Mouse (Mus musculus): ENCODE results near the gene Gm4858.
"Not testable (repeated sequence)": the region's sequence is repeated elsewhere in the genome, so short reads cannot be mapped to it uniquely, and the experiment has no call there.

The Gm4858 gene

GRCm38 (mm10) chr3:93068523-93068922, at the start of gene Gm4858:
Gene Gm4858 (plus strand): TSS chr3:93068823.
- ATAC-seq (ENCODE audit: low TSS enrichment), result not testable (repeated sequence)

GRCm38 (mm10) chr3:93018960-93019359, 49.7 kb upstream of the Gm4858 start, which contains the start of gene Lce1m:
Gene Lce1m (minus strand): TSS chr3:93019060.
- ATAC-seq (ENCODE audit: low TSS enrichment), result no peak

- no peak for ATAC-seq (ENCODE audit: low TSS enrichment)
Observed at GRCm38 (mm10) chr3:93021171-93021570, 47.5 kb upstream of the Gm4858 start.

- ATAC-seq (ENCODE audit: low TSS enrichment), result peak; percentile 86
Observed at GRCm38 (mm10) chr3:93023411-93024184, 45.0 kb upstream of the Gm4858 start.

- ATAC-seq (ENCODE audit: low TSS enrichment), result peak; percentile 32; the same call in 1 of the 2 replicates
Observed at GRCm38 (mm10) chr3:93025486-93025885, 43.1 kb upstream of the Gm4858 start.

- peak; percentile 96 for ATAC-seq (ENCODE audit: low TSS enrichment)
Observed at GRCm38 (mm10) chr3:93031450-93031849, 37.2 kb upstream of the Gm4858 start.

GRCm38 (mm10) chr3:93050182-93050581, 18.4 kb upstream of the Gm4858 start:
- no peak for ATAC-seq (ENCODE audit: low TSS enrichment)

GRCm38 (mm10) chr3:93052826-93053474, 15.7 kb upstream of the Gm4858 start:
- ATAC-seq (ENCODE audit: low TSS enrichment), result no peak

- no peak for ATAC-seq (ENCODE audit: low TSS enrichment)
Observed at GRCm38 (mm10) chr3:93086631-93087030, 18.0 kb downstream of the Gm4858 start.

GRCm38 (mm10) chr3:93093581-93093980, 25.0 kb downstream of the Gm4858 start:
- ATAC-seq (ENCODE audit: low TSS enrichment), result peak; percentile 99

GRCm38 (mm10) chr3:93096447-93096846, 27.8 kb downstream of the Gm4858 start:
- no peak for ATAC-seq (ENCODE audit: low TSS enrichment)

- ATAC-seq (ENCODE audit: low TSS enrichment), result no peak; the same call in 1 of the 2 replicates
Observed at GRCm38 (mm10) chr3:93111668-93112067, 43.0 kb downstream of the Gm4858 start.

GRCm38 (mm10) chr3:93114481-93114880, 45.9 kb downstream of the Gm4858 start:
- peak; percentile 67; the same call in 1 of the 2 replicates for ATAC-seq (ENCODE audit: low TSS enrichment)

- no peak for ATAC-seq (ENCODE audit: low TSS enrichment)
Observed at GRCm38 (mm10) chr3:93119101-93119500, 50.5 kb downstream of the Gm4858 start.
